Mouse (Mus musculus) small intestine, adult 2 months (tissue): Measurements from ENCODE around the gene Nasp. TPM values are rescaled to one million over a fixed set of nuclear protein-coding genes. Genes with fewer than 3 reads are reported as not detected.

ENCODE experiments used
- H3K27ac ChIP-seq: fragments of 200-500 bp; 2 replicates; pipeline ENCODE4 v1.5.1; 2012; ENCODE audit warnings: low read depth, low read length, control low read depth, inconsistent platforms; ENCODE audit not compliant: insufficient read depth
- H3K27me3 ChIP-seq: fragments of 200-500 bp; 2 replicates; pipeline ENCODE4 v1.6.1; 2012; ENCODE audit warnings: mild to moderate bottlenecking, moderate library complexity, low read length, inconsistent platforms; ENCODE audit not compliant: control insufficient read depth, insufficient read depth
- H3K36me3 ChIP-seq: fragments of 200-500 bp; 2 replicates; pipeline ENCODE4 v1.6.1; 2012; ENCODE audit warnings: mild to moderate bottlenecking, low read length, control low read depth, inconsistent platforms; ENCODE audit not compliant: control insufficient read depth, insufficient read depth
- H3K4me1 ChIP-seq: fragments of 200-500 bp; 2 replicates; pipeline ENCODE4 v1.6.1; 2012; ENCODE audit warnings: low read length, inconsistent platforms, mixed read lengths; ENCODE audit not compliant: control insufficient read depth, insufficient read depth, insufficient read length
- H3K4me3 ChIP-seq: fragments of 200-500 bp; 2 replicates; pipeline ENCODE4 v1.5.1; 2012; ENCODE audit warnings: low read depth, mild to moderate bottlenecking, control low read depth, inconsistent platforms, low read length, moderate library complexity
- CTCF ChIP-seq: fragments of 200-500 bp; IDR thresholded peaks from 2 replicates; pipeline ENCODE4 v1.5.1; 2012; ENCODE audit warnings: low read depth, mild to moderate bottlenecking, control low read depth, inconsistent platforms, low read length, moderate library complexity, mixed read lengths; ENCODE audit not compliant: insufficient replicate concordance, insufficient read length; ENCODE audit errors: extremely low read depth
- POLR2A ChIP-seq: fragments of 200-500 bp; IDR thresholded peaks from 2 replicates; pipeline ENCODE4 v1.6.1; 2012; ENCODE audit warnings: low read depth, mild to moderate bottlenecking, control low read depth, inconsistent platforms, low read length, moderate library complexity
- WGBS: fragments of 180-500 bp; shearing (Covaris S2); methylation state at CpG from one replicate; pipeline ENCODE4 v1.1.7; 2018; 5-methylcytosine and 5-hydroxymethylcytosine counted together
- polyA plus RNA-seq: library from polyadenylated mRNA; depleted of rRNA; stranded (reverse); fragments of >200 nt; gene quantifications from 2 replicates; pipeline ENCODE4 v1.2.3, GENCODE M21; 2012

The Nasp gene
- polyA plus RNA-seq, 1 experiment = 0.96 TPM

GRCm38 (mm10) chr4:116596379-116596778, 31.4 kb downstream of the Nasp start, which contains the start of gene Ccdc17:
Gene Ccdc17, plus strand, starts transcription at chr4:116596654.
- H3K4me1 ChIP-seq = peaks cover 2% of the 10 kb centered on the region; the same call in 1 of the 2 replicates
- H3K27me3 ChIP-seq = no peaks in the 10 kb centered on the region
- whole genome bisulfite sequencing = 7% methylated on average over 5 of the region's 5 CpGs
- peak within 1 kb of the TSS; percentile 91 for H3K4me3 ChIP-seq
- peak within 1 kb of the TSS; percentile 82 for H3K27ac ChIP-seq
- TF ChIP-seq POLR2A (no peak), CTCF (no peak)
- H3K36me3 ChIP-seq = peaks cover 32% of the 10 kb centered on the region

GRCm38 (mm10) chr4:116595793-116596192, 31.9 kb downstream of the Nasp start:
- peaks cover 2% of the 10 kb centered on the region; the same call in 1 of the 2 replicates for H3K4me1 ChIP-seq
- no peak overlapping the region for H3K27ac ChIP-seq
- H3K4me3 ChIP-seq = no peak overlapping the region
- H3K36me3 ChIP-seq = peaks cover 34% of the 10 kb centered on the region
- H3K27me3 ChIP-seq = no peaks in the 10 kb centered on the region
- TF ChIP-seq POLR2A = no peak
- TF ChIP-seq CTCF = no peak
- WGBS = 78% methylated on average over 8 of the region's 8 CpGs

GRCm38 (mm10) chr4:116558151-116558882, 69.4 kb downstream of the Nasp start:
- Histone ChIP-seq H3K27me3 (no peaks in the 10 kb centered on the region), H3K4me3 (peak overlapping the region; percentile 75), H3K27ac (peak overlapping the region; percentile 93), H3K36me3 (peaks cover 2% of the 10 kb centered on the region), H3K4me1 (peaks cover 6% of the 10 kb centered on the region; the same call in 1 of the 2 replicates)
- no peak for TF ChIP-seq POLR2A
- no peak for TF ChIP-seq CTCF
- WGBS = under 1% methylated on average over 15 of the region's 15 CpGs

- H3K27ac ChIP-seq = peak within 1 kb of the TSS; percentile 99
- peaks cover 3% of the 10 kb centered on the region; the same call in 1 of the 2 replicates for H3K36me3 ChIP-seq
- H3K4me1 ChIP-seq = peaks cover 6% of the 10 kb centered on the region; the same call in 1 of the 2 replicates
- TF ChIP-seq POLR2A (no peak; the same call in none of the 2 replicates), CTCF (0 out of 2 replicates have a peak, but pooled peaks have one; percentile 8)
- no peaks in the 10 kb centered on the region for H3K27me3 ChIP-seq
- under 1% methylated on average over 76 of the region's 78 CpGs for WGBS
- H3K4me3 ChIP-seq = peak within 1 kb of the TSS; percentile 75
Observed at GRCm38 (mm10) chr4:116557306-116558121, 70.2 kb downstream of the Nasp start, which contains the start of gene Gpbp1l1. Gene Gpbp1l1, plus strand, starts transcription at chr4:116557658.

- Histone ChIP-seq H3K4me3 (peak overlapping the region; percentile 75), H3K27me3 (no peaks in the 10 kb centered on the region), H3K36me3 (peaks cover 6% of the 10 kb centered on the region), H3K4me1 (0 out of 2 replicates have a peak, but pooled peaks cover 4% of the 10 kb centered on the region), H3K27ac (peak overlapping the region; percentile 99)
- under 1% methylated on average over 28 of the region's 28 CpGs for WGBS
- TF ChIP-seq CTCF (no peak), POLR2A (peak; percentile 96)
Observed at GRCm38 (mm10) chr4:116556561-116557305, 71.0 kb downstream of the Nasp start.

GRCm38 (mm10) chr4:116555413-116556300, 72.1 kb downstream of the Nasp start, which contains the start of gene Tmem69:
Gene Tmem69, minus strand, starts transcription at chr4:116555936.
- no peaks in the 10 kb centered on the region for H3K4me1 ChIP-seq
- peak within 1 kb of the TSS; percentile 75 for H3K4me3 ChIP-seq
- peak within 1 kb of the TSS; percentile 99 for H3K27ac ChIP-seq
- 6% methylated on average over 23 of the region's 23 CpGs for WGBS
- H3K27me3 ChIP-seq = no peaks in the 10 kb centered on the region
- H3K36me3 ChIP-seq = peaks cover 6% of the 10 kb centered on the region
- peak; percentile 33; the same call in 1 of the 2 replicates for TF ChIP-seq POLR2A
- no peak for TF ChIP-seq CTCF
